Mouse (Mus musculus) ES-Bruce4 (cell line): ENCODE data around the gene Serpini1.

Source experiments
- CTCF ChIP-seq: IDR thresholded peaks from one replicate; pipeline ENCODE4 v1.8.1; 2011; ENCODE audit warnings: low read depth, low read length
- EP300 ChIP-seq: IDR thresholded peaks from 2 replicates; pipeline ENCODE4 v1.6.1; 2011; ENCODE audit warnings: low read depth, low read length; ENCODE audit not compliant: insufficient read depth
- POLR2A ChIP-seq: IDR thresholded peaks from one replicate; pipeline ENCODE4 v1.8.1; 2011; ENCODE audit warnings: low read length; ENCODE audit not compliant: insufficient read depth

DNA sequence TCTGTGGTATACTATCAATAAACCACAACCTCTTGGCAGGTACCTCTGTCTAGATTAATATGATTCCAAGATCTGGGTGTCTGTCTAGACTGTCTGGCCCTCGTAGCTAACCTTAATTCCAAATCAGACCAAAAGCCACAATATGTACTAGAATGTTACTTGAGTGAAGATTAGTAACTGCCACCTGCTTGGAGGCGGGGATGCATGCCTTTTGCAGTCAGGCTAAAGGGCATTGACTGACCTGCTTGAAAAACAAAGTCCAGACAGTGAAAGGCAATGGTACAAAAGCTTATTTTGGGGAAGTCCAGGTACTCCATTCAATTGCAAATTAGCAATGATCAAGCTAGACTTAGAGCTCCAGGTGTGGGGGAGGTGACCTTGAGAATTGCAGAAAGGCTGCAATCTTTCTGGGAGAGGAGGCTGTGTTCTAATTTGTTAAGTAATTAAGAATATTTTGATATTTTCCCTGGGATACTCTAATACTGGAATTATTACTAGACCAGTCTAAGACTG is 94.3 kb downstream of the Serpini1 start:
- no peak for TF ChIP-seq CTCF
- TF ChIP-seq POLR2A: no peak
- TF ChIP-seq EP300: peak; percentile 98
